Mouse (Mus musculus) lung, postnatal 4 days (tissue): ENCODE data around the gene Edem2.
"Not testable (repeated sequence)": the region's sequence is repeated elsewhere in the genome, so short reads cannot be mapped to it uniquely, and the experiment has no call there.

Experiments
- DNase-seq, 2 experiments: peaks; one replicate each; pipeline ENCODE4 v3.0.0; 2021

Edem2 gene

GRCm38 (mm10) chr2:155735080-155735479 is 5.8 kb upstream of the Edem2 start:
- no peak for DNase-seq

- no peak for DNase-seq
Observed at GRCm38 (mm10) chr2:155728742-155729141, 533 bp downstream of the Edem2 start.

- DNase-seq = no peak
Observed at GRCm38 (mm10) chr2:155727764-155728395, 1.4 kb downstream of the Edem2 start.

GRCm38 (mm10) chr2:155726302-155726701 is 3.0 kb downstream of the Edem2 start:
- DNase-seq = no peak

- no peak for DNase-seq
Observed at GRCm38 (mm10) chr2:155724526-155724925, 4.7 kb downstream of the Edem2 start.

GRCm38 (mm10) chr2:155724036-155724435 is 5.2 kb downstream of the Edem2 start:
- no peak for DNase-seq

GRCm38 (mm10) chr2:155720585-155720984 is 8.7 kb downstream of the Edem2 start:
- no peak for DNase-seq

GRCm38 (mm10) chr2:155717082-155717990 is 11.9 kb downstream of the Edem2 start:
- DNase-seq = no peak

GRCm38 (mm10) chr2:155710557-155710956 is 18.7 kb downstream of the Edem2 start:
- no peak for DNase-seq

- no peak for DNase-seq
Observed at GRCm38 (mm10) chr2:155707251-155707650, 22.0 kb downstream of the Edem2 start.

GRCm38 (mm10) chr2:155703630-155704029 is 25.6 kb downstream of the Edem2 start:
- no peak for DNase-seq

GRCm38 (mm10) chr2:155701399-155701919 is 27.8 kb downstream of the Edem2 start:
- DNase-seq = no peak

GRCm38 (mm10) chr2:155698443-155698842 is 30.8 kb downstream of the Edem2 start:
- DNase-seq = not testable (repeated sequence)

GRCm38 (mm10) chr2:155696851-155697250 is 32.4 kb downstream of the Edem2 start:
- no peak for DNase-seq

GRCm38 (mm10) chr2:155696091-155696558 is 33.1 kb downstream of the Edem2 start:
- peak; percentile 80 to 89 for DNase-seq

- no peak for DNase-seq
Observed at GRCm38 (mm10) chr2:155695316-155695715, 34.0 kb downstream of the Edem2 start.

- DNase-seq = no peak
Observed at GRCm38 (mm10) chr2:155694564-155694963, 34.7 kb downstream of the Edem2 start.

- DNase-seq = no peak
Observed at GRCm38 (mm10) chr2:155693136-155693535, 36.1 kb downstream of the Edem2 start.

GRCm38 (mm10) chr2:155691723-155692493 is 37.4 kb downstream of the Edem2 start, which contains the start of gene Trpc4ap:
Trpc4ap (minus strand) TSS chr2:155692384.
- DNase-seq = peak; percentile 95 to 98

GRCm38 (mm10) chr2:155691336-155691722 is 37.9 kb downstream of the Edem2 start:
- no peak for DNase-seq

- DNase-seq = no peak
Observed at GRCm38 (mm10) chr2:155689211-155689610, 40.1 kb downstream of the Edem2 start.

GRCm38 (mm10) chr2:155687746-155688145 is 41.5 kb downstream of the Edem2 start:
- DNase-seq = no peak

GRCm38 (mm10) chr2:155686572-155686971 is 42.7 kb downstream of the Edem2 start:
- DNase-seq = no peak
